Mouse (Mus musculus): ENCODE measurements at regions not wholly inside any gene's neighbourhood (a gene's known extent, or its start where the extent isn't known, plus 50 kb on each side); places are given as distances from the start of the nearest gene placed in this dataset.

DNA sequence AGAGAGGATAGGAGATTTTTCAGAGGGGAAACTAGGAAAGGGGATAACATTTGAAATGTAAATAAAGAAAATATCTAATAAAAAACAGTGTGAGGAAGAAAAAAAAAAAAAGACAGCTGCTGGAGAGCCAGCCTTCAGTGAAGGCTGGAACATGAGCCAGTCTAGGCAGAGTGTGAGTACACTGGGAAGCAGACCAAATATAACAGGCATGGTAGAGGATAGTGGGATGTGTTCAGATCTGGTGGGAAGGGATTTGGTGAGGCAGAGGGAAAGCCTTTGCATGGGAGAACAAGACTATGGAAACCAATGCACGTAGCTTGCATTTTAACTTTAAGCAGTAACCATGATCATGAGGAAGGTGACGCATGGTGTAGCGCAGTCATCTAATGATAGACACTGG, 144.5 kb upstream of the Ube2e3 start:
- no peak for TF ChIP-seq GATA2 (IDR thresholded peaks at IDR 0.05; ENCODE audit: borderline replicate concordance, low read depth, low read length)
- TF ChIP-seq POLR2AphosphoS5 (IDR thresholded peaks at IDR 0.05; ENCODE audit: insufficient replicate concordance, low read depth, low read length) = no peak
- no peak for TF ChIP-seq CTCF (IDR thresholded peaks at IDR 0.05; ENCODE audit: low read depth, low read length)
- TF ChIP-seq TAL1 (conservative IDR thresholded peaks at IDR 0.05; ENCODE audit: low read depth, low read length) = no peak

Data from G1E (cell line).